Mouse (Mus musculus) liver, embryonic 14.5 days (tissue): ENCODE results near the gene Tnr. TPM values are rescaled to one million over a fixed set of nuclear protein-coding genes. Genes with fewer than 3 reads are reported as not detected.

Experiments used
- ATAC-seq: fragments of 200-750 bp; cut with Nextera tagmentation; 2 replicates; pipeline ENCODE4 v1.8.0; 2017; ENCODE audit warnings: moderate number of reproducible peaks, mild to moderate bottlenecking, moderate library complexity; ENCODE audit not compliant: insufficient read depth
- DNase-seq, 3 experiments: peaks; one replicate each; pipeline ENCODE4 v3.0.0-alpha.2; 2012 to 2013; ENCODE audit warnings: low read depth in 3 of 3, low spot score in 3 of 3
- H3K27ac ChIP-seq: fragments of 300-500 bp; sonication (generic); 2 replicates; pipeline ENCODE4 v1.5.1; 2014; ENCODE audit warnings: moderate library complexity, mild to moderate bottlenecking, control low read depth, inconsistent platforms
- H3K27me3 ChIP-seq: fragments of 300-500 bp; sonication (generic); 2 replicates; pipeline ENCODE4 v1.6.1; 2014; ENCODE audit warnings: mild to moderate bottlenecking, low read length, moderate library complexity; ENCODE audit not compliant: control insufficient read depth, insufficient read depth
- H3K36me3 ChIP-seq: fragments of 300-500 bp; sonication (generic); replicated peaks from 2 replicates; pipeline ENCODE4 v1.6.1; 2014; ENCODE audit warnings: low read depth; ENCODE audit not compliant: control insufficient read depth, insufficient read depth
- H3K4me1 ChIP-seq, 2 experiments: fragments of 200-500 bp in 1 of 2; fragments of 300-500 bp in 1 of 2; sonication (generic) in 1 of 2; replicated peaks; 2 replicates each; pipeline ENCODE4 v1.6.1; 2012 to 2014; ENCODE audit warnings: antibody characterized with exemption in 1 of 2, inconsistent platforms in 1 of 2, low read length in 1 of 2; ENCODE audit not compliant: control insufficient read depth in 2 of 2, insufficient read depth in 2 of 2
- H3K4me2 ChIP-seq: fragments of 300-500 bp; sonication (generic); 2 replicates; pipeline ENCODE4 v1.6.1; 2014; ENCODE audit warnings: low read depth, mild to moderate bottlenecking, control low read depth, moderate library complexity
- H3K4me3 ChIP-seq, 2 experiments: fragments of 200-500 bp in 1 of 2; fragments of 300-500 bp in 1 of 2; sonication (generic) in 1 of 2; 2 replicates each; pipeline ENCODE4 v1.5.1; 2012 to 2014; ENCODE audit warnings: low read depth in 2 of 2, low read length in 2 of 2, mild to moderate bottlenecking in 2 of 2, control low read depth in 1 of 2, inconsistent platforms in 1 of 2, moderate library complexity in 1 of 2; ENCODE audit not compliant: insufficient read depth in 1 of 2
- H3K9ac ChIP-seq: fragments of 300-500 bp; sonication (generic); replicated peaks from 2 replicates; pipeline ENCODE4 v1.6.1; 2014; ENCODE audit warnings: mild to moderate bottlenecking, control low read depth, moderate library complexity
- H3K9me3 ChIP-seq: fragments of 300-500 bp; sonication (generic); 2 replicates; pipeline ENCODE4 v1.6.1; 2016; ENCODE audit warnings: low read length, mixed read lengths; ENCODE audit not compliant: control insufficient read depth
- CTCF ChIP-seq: IDR thresholded peaks from 2 replicates; pipeline ENCODE4 v1.5.1; 2016; ENCODE audit warnings: antibody characterized with exemption, low read depth, control low read depth
- EP300 ChIP-seq: IDR thresholded peaks from 2 replicates; pipeline ENCODE4 v1.6.1; 2016; ENCODE audit warnings: antibody characterized with exemption, low read depth
- WGBS: fragments of 180-500 bp; shearing (Covaris S2); extraction: QIAGEN DNeasy Blood & Tissue Kit; methylation state at CpG from one replicate; pipeline ENCODE4 v1.1.7; 2014; ENCODE audit not compliant: insufficient replicate concordance; 5-methylcytosine and 5-hydroxymethylcytosine counted together
- polyA plus RNA-seq, 2 experiments: library from polyadenylated mRNA; depleted of rRNA in 1 of 2; stranded (reverse) in 1 of 2; unstranded in 1 of 2; fragments of >200 nt; fragmentation: Nextera tagmentation in 1 of 2; extraction: Ambion mirVana in 1 of 2; gene quantifications; 2 replicates each; pipeline versions ENCODE4 v1.2.1 to v1.2.3; 2012 to 2014

Gene Tnr
- polyA plus RNA-seq, 2 experiments = 0.02 to 0.03 TPM

GRCm38 (mm10) chr1:159835126-159835525 is 311.6 kb downstream of the Tnr start:
- Histone ChIP-seq H3K4me1 (no peaks in the 10 kb centered on the region), H3K4me2 (no peak overlapping the region), H3K9ac (no peak overlapping the region), H3K4me3 (no peak overlapping the region), H3K27ac (no peak overlapping the region), H3K27me3 (no peaks in the 10 kb centered on the region), H3K9me3 (no peaks in the 10 kb centered on the region), H3K36me3 (no peaks in the 10 kb centered on the region)
- no peak for ATAC-seq
- TF ChIP-seq EP300 (no peak), CTCF (no peak)
- no peak for DNase-seq
- WGBS = 19% methylated on average over 4 of the region's 4 CpGs

DNA sequence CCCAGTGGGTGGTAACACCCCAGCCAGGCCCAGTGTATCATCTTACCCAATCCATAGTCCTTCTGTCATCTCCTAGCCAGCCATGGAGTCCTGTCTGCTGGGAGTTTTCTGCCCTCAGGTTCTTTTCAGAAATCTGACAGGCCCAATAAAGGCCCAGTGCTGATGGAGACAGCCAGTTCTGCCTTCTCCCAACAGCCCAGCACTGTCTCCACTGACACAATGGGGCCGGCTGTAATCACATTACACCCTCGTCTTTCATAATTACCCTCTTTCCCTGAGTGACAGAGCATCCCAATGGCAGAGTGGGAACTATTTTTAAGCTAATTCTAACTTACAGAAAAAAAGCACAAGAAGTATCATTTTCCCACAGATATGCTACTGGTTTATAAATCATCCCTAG is 316.8 kb downstream of the Tnr start:
- Histone ChIP-seq H3K9me3 (no peaks in the 10 kb centered on the region), H3K36me3 (no peaks in the 10 kb centered on the region), H3K27me3 (no peaks in the 10 kb centered on the region), H3K4me1 (no peaks in the 10 kb centered on the region), H3K4me2 (no peak overlapping the region), H3K9ac (no peak overlapping the region), H3K4me3 (no peak overlapping the region), H3K27ac (no peak overlapping the region)
- ATAC-seq (no peak), DNase-seq (no peak)
- TF ChIP-seq EP300 = no peak
- TF ChIP-seq CTCF = no peak
- WGBS = 50% methylated on average over 2 of the region's 2 CpGs

GRCm38 (mm10) chr1:159842876-159843275 is 319.3 kb downstream of the Tnr start:
- Histone ChIP-seq H3K27me3 (no peaks in the 10 kb centered on the region), H3K27ac (no peak overlapping the region), H3K4me3 (no peak overlapping the region), H3K9ac (no peak overlapping the region), H3K9me3 (no peaks in the 10 kb centered on the region), H3K4me2 (no peak overlapping the region), H3K4me1 (no peaks in the 10 kb centered on the region), H3K36me3 (no peaks in the 10 kb centered on the region)
- 43% methylated on average over 5 of the region's 5 CpGs for WGBS
- ATAC-seq (no peak), DNase-seq (no peak)
- TF ChIP-seq EP300 (no peak), CTCF (no peak)

DNA sequence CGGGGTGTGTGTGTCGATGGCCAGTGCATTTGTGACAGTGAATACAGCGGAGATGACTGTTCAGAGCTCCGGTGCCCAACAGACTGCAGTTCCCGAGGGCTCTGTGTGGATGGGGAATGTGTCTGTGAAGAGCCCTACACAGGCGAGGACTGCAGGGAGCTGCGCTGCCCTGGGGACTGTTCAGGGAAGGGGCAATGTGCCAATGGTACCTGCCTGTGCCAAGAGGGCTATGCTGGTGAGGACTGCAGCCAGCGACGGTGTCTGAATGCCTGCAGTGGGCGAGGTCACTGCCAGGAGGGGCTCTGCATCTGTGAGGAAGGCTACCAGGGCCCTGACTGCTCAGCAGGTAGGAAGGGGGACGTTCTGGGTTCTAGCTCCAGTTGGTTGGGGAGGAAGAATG is 328.5 kb downstream of the Tnr start:
- no peaks in the 10 kb centered on the region for H3K9me3 ChIP-seq
- H3K4me3 ChIP-seq = no peak overlapping the region
- no peak for ATAC-seq
- no peak overlapping the region for H3K9ac ChIP-seq
- no peak for TF ChIP-seq CTCF
- no peak for TF ChIP-seq EP300
- H3K27ac ChIP-seq = no peak overlapping the region
- 62% methylated on average over 11 of the region's 11 CpGs for WGBS
- no peaks in the 10 kb centered on the region for H3K36me3 ChIP-seq
- no peaks in the 10 kb centered on the region for H3K27me3 ChIP-seq
- H3K4me2 ChIP-seq = no peak overlapping the region
- DNase-seq = no peak
- no peaks in the 10 kb centered on the region for H3K4me1 ChIP-seq

DNA sequence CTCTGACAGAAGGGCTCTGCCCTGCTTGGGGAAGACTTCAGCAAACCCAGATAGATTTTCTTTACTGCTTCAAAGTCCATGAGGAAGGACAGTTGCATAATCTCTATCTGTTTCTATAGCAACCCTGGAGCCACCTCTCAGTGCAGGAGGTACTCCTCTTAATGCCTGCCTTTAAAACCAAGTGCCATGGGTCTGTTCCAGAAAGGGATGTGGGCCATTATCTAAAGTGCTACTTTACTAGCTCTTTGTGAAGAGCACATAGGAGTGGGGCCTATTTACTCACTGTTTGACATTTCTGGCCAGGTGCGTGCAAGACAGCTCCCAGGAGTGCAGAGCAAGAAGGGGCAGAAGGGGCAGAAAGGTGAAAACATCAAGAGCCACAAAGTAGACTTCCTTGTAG is 330.7 kb downstream of the Tnr start:
- WGBS = 53% methylated on average over 1 of the region's 1 CpGs
- no peaks in the 10 kb centered on the region for H3K4me1 ChIP-seq
- H3K9ac ChIP-seq = no peak overlapping the region

More for the DNA sequence above, 330.7 kb downstream of the Tnr start:
- Histone ChIP-seq H3K4me3 (no peak overlapping the region), H3K4me2 (no peak overlapping the region), H3K27ac (no peak overlapping the region), H3K36me3 (no peaks in the 10 kb centered on the region), H3K27me3 (no peaks in the 10 kb centered on the region), H3K9me3 (no peaks in the 10 kb centered on the region)
- ATAC-seq (no peak), DNase-seq (no peak)
- TF ChIP-seq EP300 = no peak
- TF ChIP-seq CTCF = no peak
